Comparison of ENCODE assay signal across 11 mouse cellular contexts in the genomic region with DNA sequence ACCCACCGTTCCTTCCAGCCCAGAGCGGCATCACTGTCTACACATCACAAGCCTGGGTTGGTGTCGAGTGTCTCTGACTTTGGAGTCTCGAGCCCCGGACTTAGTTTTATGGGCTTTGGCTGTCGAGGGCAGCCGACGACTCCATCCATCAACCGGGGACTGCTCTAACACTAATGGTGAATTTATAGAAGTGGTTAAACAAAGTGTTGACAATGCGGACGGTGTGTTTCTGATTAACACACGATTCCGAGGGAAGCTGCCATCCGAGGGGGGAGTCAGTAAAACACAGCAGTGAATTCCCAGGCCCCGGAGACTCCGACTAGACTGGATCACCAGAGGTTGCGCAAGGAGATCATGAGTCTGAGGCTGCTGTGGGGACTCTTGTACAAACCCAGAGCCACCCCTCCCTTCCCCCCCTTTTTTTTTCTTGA.
A peak's percentile ranks its signal among the peaks of the same experiment; 100 is the strongest.
DNase-seq lines count a peak whose midpoint lies in the region; ATAC-seq and TF ChIP-seq lines count a peak whose summit lies in the region.
"Had no signal": no experiment of that assay in that cellular context is flagged by ENCODE, and none has a peak within 500 bp of the region (broad histone marks: within the 10 kb centered on the region; RNA-seq: fewer than 3 reads in every experiment).

No protein-coding gene starts in this region.

- H3K9me3 ChIP-seq in limb, embryonic 12.5 days = no peaks in the 10 kb centered on the region
- H3K9me3 ChIP-seq: megakaryocyte, embryonic 14.5 days had no signal

- ATAC-seq in limb, embryonic 12.5 days (ENCODE audit: insufficient number of reproducible peaks, insufficient read depth, low FRiP score, low TSS enrichment, low read depth) = no peak
- ATAC-seq: hindbrain, postnatal 0 days had no signal

- H3K4me2 ChIP-seq in limb, embryonic 12.5 days = peak overlapping the region; percentile 32

- H3K9ac ChIP-seq in limb, embryonic 12.5 days (replicated peaks) = no peak overlapping the region

- intact Hi-C loops in left cerebral cortex, postnatal 14 days (cut with DNase I) = no loop called here

- no peaks in the 10 kb centered on the region for H3K36me3 ChIP-seq in kidney, adult 2 months (ENCODE audit: control insufficient read depth, insufficient read depth, low read length)
- H3K36me3 ChIP-seq in limb, embryonic 12.5 days = no peaks in the 10 kb centered on the region

- H3K4me1 ChIP-seq in kidney, adult 2 months (ENCODE audit: control insufficient read depth, insufficient read depth, low read length) = no peaks in the 10 kb centered on the region
- H3K4me1 ChIP-seq in limb, embryonic 12.5 days (replicated peaks) = peaks cover 63% of the 10 kb centered on the region
- H3K4me1 ChIP-seq: megakaryocyte, embryonic 14.5 days had no signal

- no peak for TF ChIP-seq CTCF in kidney, adult 2 months (conservative IDR thresholded peaks at IDR 0.05; ENCODE audit: insufficient read depth, insufficient read length, low read depth, low read length)

- no peak overlapping the region for H3K27ac ChIP-seq in kidney, adult 2 months (ENCODE audit: insufficient read depth, low read depth, low read length)
- H3K27ac ChIP-seq in limb, embryonic 12.5 days = 0 out of 2 replicates have a peak overlapping the region, but pooled peaks have one; percentile 2
- H3K27ac ChIP-seq: hindbrain, postnatal 0 days had no signal

- no peak overlapping the region for H3K4me3 ChIP-seq in kidney, adult 2 months (ENCODE audit: insufficient read depth, low read depth, low read length)
- no peak overlapping the region for H3K4me3 ChIP-seq in limb, embryonic 12.5 days (replicated peaks)
- H3K4me3 ChIP-seq: megakaryocyte, embryonic 14.5 days had no signal

- 19% methylated on average over 17 of the region's 17 CpGs for WGBS in kidney, adult 2 months
- WGBS in limb, embryonic 12.5 days = 8% methylated on average over 17 of the region's 17 CpGs

- DNase-seq in kidney, adult 2 months = peak; percentile 8
- no peak for DNase-seq in kidney, adult 8-10 months
- peak; percentile 97 for DNase-seq in NIH3T3 (ENCODE audit: low read depth)
- peak; percentile 56 for DNase-seq in embryo, embryonic 11.5 days (ENCODE audit: low read depth, low spot score)
- no peak for DNase-seq in cerebellum, adult 11-12 months
- no peak for DNase-seq in left cerebral cortex, postnatal 14 days (ENCODE audit: low spot score in 2 of 2)
- DNase-seq: left cerebral cortex, postnatal 4 days; spleen, adult 18-20 months had no signal

- TF ChIP-seq POLR2A in kidney, adult 2 months (IDR thresholded peaks at IDR 0.05; ENCODE audit: low read depth, low read length) = no peak

- H3K27me3 ChIP-seq in kidney, adult 2 months (replicated peaks; ENCODE audit: control insufficient read depth, insufficient read depth, low read length) = no peaks in the 10 kb centered on the region
- H3K27me3 ChIP-seq in limb, embryonic 12.5 days = peaks cover 46% of the 10 kb centered on the region

Comparison
In these comparisons a context has a peak if more than half of its experiments do, and no peak if none do; other contexts are left out.
1. DNase-seq: peak in kidney, adult 2 months (single experiment), NIH3T3 (single experiment) and embryo, embryonic 11.5 days (single experiment); none in kidney, adult 8-10 months (0 of 2), cerebellum, adult 11-12 months (single experiment) and left cerebral cortex, postnatal 14 days (0 of 2).